Mouse (Mus musculus) neural tube, embryonic 15.5 days (tissue): Measurements from ENCODE around the gene Iqcj. TPM values are rescaled to one million over a fixed set of nuclear protein-coding genes. Genes with fewer than 3 reads are reported as not detected.
A peak's percentile ranks its signal among the peaks of the same experiment; 100 is the strongest.

Source experiments
- ATAC-seq: fragments of 200-750 bp; cut with Nextera tagmentation; 2 replicates; pipeline ENCODE4 v1.8.0; 2017; ENCODE audit warnings: mild to moderate bottlenecking, moderate TSS enrichment, moderate library complexity; ENCODE audit not compliant: low FRiP score
- H3K27ac ChIP-seq: fragments of 300-500 bp; sonication (generic); replicated peaks from 2 replicates; pipeline ENCODE4 v1.5.1; 2015; ENCODE audit warnings: mild to moderate bottlenecking, inconsistent platforms
- H3K27me3 ChIP-seq: fragments of 300-500 bp; sonication (generic); replicated peaks from 2 replicates; pipeline ENCODE4 v1.6.1; 2015; ENCODE audit warnings: inconsistent platforms
- H3K36me3 ChIP-seq: fragments of 300-500 bp; sonication (generic); 2 replicates; pipeline ENCODE4 v1.6.1; 2015; ENCODE audit warnings: inconsistent platforms
- H3K4me1 ChIP-seq: fragments of 300-500 bp; sonication (generic); 2 replicates; pipeline ENCODE4 v1.6.1; 2015; ENCODE audit warnings: inconsistent platforms
- H3K4me2 ChIP-seq: fragments of 300-500 bp; sonication (generic); 2 replicates; pipeline ENCODE4 v1.6.1; 2015; ENCODE audit warnings: inconsistent platforms, mild to moderate bottlenecking, moderate library complexity
- H3K4me3 ChIP-seq: fragments of 300-500 bp; sonication (generic); replicated peaks from 2 replicates; pipeline ENCODE4 v1.5.1; 2015; ENCODE audit warnings: mild to moderate bottlenecking, inconsistent platforms
- H3K9ac ChIP-seq: fragments of 300-500 bp; sonication (generic); replicated peaks from 2 replicates; pipeline ENCODE4 v1.6.1; 2015; ENCODE audit warnings: mild to moderate bottlenecking, inconsistent platforms
- H3K9me3 ChIP-seq: fragments of 300-500 bp; sonication (generic); replicated peaks from 2 replicates; pipeline ENCODE4 v1.6.1; 2016; ENCODE audit warnings: inconsistent platforms
- WGBS: fragments of 180-500 bp; shearing (Covaris S2); methylation state at CpG from one replicate; pipeline ENCODE4 v1.1.7; 2015; ENCODE audit warnings: mixed read lengths; 5-methylcytosine and 5-hydroxymethylcytosine counted together
- polyA plus RNA-seq: library from polyadenylated mRNA; unstranded; fragments of >200 nt; fragmentation: Nextera tagmentation; extraction: Ambion mirVana; gene quantifications from 2 replicates; pipeline ENCODE4 v1.2.1, GENCODE M21; 2015

Iqcj gene
- polyA plus RNA-seq = 0.57 and 0.93 TPM in 2 replicates

- peak; percentile 67 for ATAC-seq
- Histone ChIP-seq H3K9ac (peak within 1 kb of the TSS; percentile 27), H3K4me1 (peaks cover 18% of the 10 kb centered on the region), H3K27ac (peak within 1 kb of the TSS; percentile 71), H3K36me3 (no peaks in the 10 kb centered on the region), H3K4me3 (peak within 1 kb of the TSS; percentile 37), H3K27me3 (no peaks in the 10 kb centered on the region), H3K9me3 (no peaks in the 10 kb centered on the region), H3K4me2 (peak within 1 kb of the TSS; percentile 56)
- WGBS = 16% methylated on average over 15 of the region's 15 CpGs
Observed at GRCm38 (mm10) chr3:67892026-67892705, at the start of gene Iqcj, which contains the start of gene Iqschfp. Iqcj (plus strand) TSS chr3:67892220. Iqschfp (plus strand) TSS chr3:67892232.

DNA sequence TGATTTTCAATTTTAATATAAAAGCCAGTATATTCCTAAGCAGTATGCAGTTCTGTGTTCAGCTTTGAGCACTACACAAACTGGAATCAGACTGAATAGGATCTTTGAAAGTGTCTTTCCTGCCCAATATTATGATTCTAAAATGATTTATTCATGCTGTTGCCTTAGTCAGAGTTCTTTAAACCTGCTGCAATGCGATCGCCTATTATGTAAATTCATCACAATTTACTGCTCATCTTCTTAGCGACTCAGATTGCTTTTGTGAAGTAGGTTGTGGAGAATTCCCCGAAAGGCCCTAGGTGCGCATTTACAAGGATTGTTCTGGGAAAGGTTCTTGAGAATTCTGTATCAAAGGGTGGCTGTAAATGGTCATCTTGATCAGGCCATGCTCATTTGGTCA is 39.6 kb upstream of the Iqcj start:
- 79% methylated on average over 5 of the region's 5 CpGs for WGBS
- H3K9ac ChIP-seq = no peak overlapping the region
- no peaks in the 10 kb centered on the region for H3K27me3 ChIP-seq
- no peaks in the 10 kb centered on the region for H3K4me1 ChIP-seq
- H3K4me2 ChIP-seq = no peak overlapping the region
- no peak overlapping the region for H3K27ac ChIP-seq
- H3K36me3 ChIP-seq = no peaks in the 10 kb centered on the region
- no peak for ATAC-seq
- H3K4me3 ChIP-seq = no peak overlapping the region
- H3K9me3 ChIP-seq = no peaks in the 10 kb centered on the region

DNA sequence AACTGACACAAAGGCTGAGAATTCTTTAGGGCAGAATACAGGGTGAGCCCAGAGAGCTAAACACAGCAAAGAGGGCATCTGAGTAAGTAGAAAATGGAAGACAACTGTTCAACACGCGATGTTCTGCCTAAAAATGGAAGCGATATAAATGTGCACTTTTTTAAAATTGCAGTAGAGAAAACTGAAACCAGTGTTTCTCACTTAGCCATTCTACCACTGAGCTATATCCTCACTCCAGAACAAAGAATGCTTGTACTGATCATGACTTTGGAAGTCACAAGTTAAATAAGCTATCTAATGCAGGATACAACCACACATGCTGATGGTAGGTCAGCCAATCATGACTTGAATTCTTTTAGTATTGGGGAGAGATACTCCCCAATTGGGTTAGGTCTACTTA is 30.5 kb upstream of the Iqcj start:
- H3K4me1 ChIP-seq = no peaks in the 10 kb centered on the region
- ATAC-seq = no peak
- no peaks in the 10 kb centered on the region for H3K36me3 ChIP-seq
- no peaks in the 10 kb centered on the region for H3K27me3 ChIP-seq
- H3K4me2 ChIP-seq = no peak overlapping the region
- no peak overlapping the region for H3K4me3 ChIP-seq
- H3K9ac ChIP-seq = no peak overlapping the region
- 90% methylated on average over 3 of the region's 3 CpGs for WGBS
- no peak overlapping the region for H3K27ac ChIP-seq
- H3K9me3 ChIP-seq = no peaks in the 10 kb centered on the region

DNA sequence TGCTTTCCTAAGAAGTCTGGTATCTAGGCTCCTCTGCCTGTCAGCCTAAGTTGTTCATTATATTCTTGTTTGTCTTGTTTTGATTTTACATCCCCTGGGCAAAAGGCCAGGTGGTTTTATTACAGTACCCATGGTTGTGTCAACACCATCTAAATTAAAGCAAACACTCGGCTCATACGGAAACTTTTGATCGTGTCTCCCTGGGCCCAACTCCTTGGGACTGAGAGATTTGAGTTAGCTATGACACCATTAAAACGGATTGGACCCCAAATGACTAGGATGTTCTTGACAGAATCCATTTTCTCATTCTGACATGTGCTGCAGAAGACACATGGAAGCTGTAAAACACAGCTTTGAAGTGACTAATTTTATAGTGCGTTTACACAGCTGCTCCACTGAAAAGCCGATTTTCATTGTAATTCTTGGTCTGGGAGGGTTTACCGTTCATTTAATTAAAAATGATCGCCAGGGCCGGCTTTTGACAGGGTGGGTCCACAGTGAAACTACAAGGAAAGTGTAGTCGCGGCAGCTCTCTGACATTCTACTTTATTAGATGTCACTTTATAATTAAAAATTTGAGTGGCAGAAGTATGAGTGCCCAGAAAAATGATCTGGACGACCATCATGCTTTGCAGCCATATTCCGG is 24.5 kb upstream of the Iqcj start:
- H3K4me2 ChIP-seq = no peak overlapping the region
- H3K9ac ChIP-seq = no peak overlapping the region
- H3K9me3 ChIP-seq = no peaks in the 10 kb centered on the region
- no peaks in the 10 kb centered on the region for H3K36me3 ChIP-seq
- no peaks in the 10 kb centered on the region for H3K27me3 ChIP-seq
- WGBS = 56% methylated on average over 13 of the region's 13 CpGs
- no peak for ATAC-seq
- H3K4me3 ChIP-seq = no peak overlapping the region
- H3K27ac ChIP-seq = no peak overlapping the region
- H3K4me1 ChIP-seq = no peaks in the 10 kb centered on the region

- no peaks in the 10 kb centered on the region for H3K9me3 ChIP-seq
- H3K4me3 ChIP-seq = no peak overlapping the region
- no peak for ATAC-seq
- H3K4me1 ChIP-seq = no peaks in the 10 kb centered on the region
- H3K36me3 ChIP-seq = no peaks in the 10 kb centered on the region
- H3K9ac ChIP-seq = no peak overlapping the region
- H3K27ac ChIP-seq = no peak overlapping the region
- no peaks in the 10 kb centered on the region for H3K27me3 ChIP-seq
- H3K4me2 ChIP-seq = no peak overlapping the region
- WGBS = 74% methylated on average over 1 of the region's 1 CpGs
Observed at GRCm38 (mm10) chr3:67869424-67869823, 22.6 kb upstream of the Iqcj start.

DNA sequence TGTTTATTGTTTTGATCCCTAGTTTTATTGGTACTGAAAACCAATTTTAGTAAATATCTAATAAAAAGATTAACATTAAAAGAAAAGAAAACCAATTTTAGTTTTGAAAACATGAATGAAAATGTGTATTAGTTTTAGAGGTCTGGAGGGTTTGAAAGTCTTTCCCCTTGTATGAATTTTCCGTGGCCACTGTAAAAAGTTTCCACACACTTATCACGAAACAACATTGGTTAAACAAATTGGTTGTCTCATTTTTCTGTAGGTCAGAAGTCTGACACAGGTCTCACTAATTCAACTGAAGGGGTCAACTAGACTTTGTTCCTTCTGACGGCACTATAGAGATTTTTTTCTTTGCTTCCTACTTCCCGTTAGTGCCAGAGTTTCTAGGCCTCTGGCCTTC is 14.8 kb upstream of the Iqcj start:
- no peaks in the 10 kb centered on the region for H3K9me3 ChIP-seq
- 87% methylated on average over 4 of the region's 4 CpGs for whole genome bisulfite sequencing
- H3K4me2 ChIP-seq = no peak overlapping the region
- ATAC-seq = no peak
- H3K4me3 ChIP-seq = no peak overlapping the region
- no peak overlapping the region for H3K27ac ChIP-seq
- H3K27me3 ChIP-seq = no peaks in the 10 kb centered on the region
- H3K36me3 ChIP-seq = no peaks in the 10 kb centered on the region
- no peak overlapping the region for H3K9ac ChIP-seq
- H3K4me1 ChIP-seq = no peaks in the 10 kb centered on the region

- Histone ChIP-seq H3K27ac (no peak overlapping the region), H3K9ac (no peak overlapping the region), H3K27me3 (no peaks in the 10 kb centered on the region), H3K4me3 (no peak overlapping the region), H3K4me2 (no peak overlapping the region), H3K4me1 (no peaks in the 10 kb centered on the region; the same call in 1 of the 2 replicates), H3K36me3 (no peaks in the 10 kb centered on the region), H3K9me3 (no peaks in the 10 kb centered on the region)
- 50% methylated on average over 3 of the region's 3 CpGs for WGBS
- no peak for ATAC-seq
Observed at GRCm38 (mm10) chr3:67884335-67884734, 7.7 kb upstream of the Iqcj start.

GRCm38 (mm10) chr3:67886176-67886575 is 5.8 kb upstream of the Iqcj start:
- Histone ChIP-seq H3K9ac (no peak overlapping the region), H3K4me3 (no peak overlapping the region), H3K4me2 (no peak overlapping the region), H3K27me3 (no peaks in the 10 kb centered on the region), H3K36me3 (no peaks in the 10 kb centered on the region), H3K27ac (no peak overlapping the region), H3K4me1 (peaks cover 3% of the 10 kb centered on the region; the same call in 1 of the 2 replicates), H3K9me3 (no peaks in the 10 kb centered on the region)
- ATAC-seq = no peak
- 69% methylated on average over 1 of the region's 1 CpGs for WGBS

DNA sequence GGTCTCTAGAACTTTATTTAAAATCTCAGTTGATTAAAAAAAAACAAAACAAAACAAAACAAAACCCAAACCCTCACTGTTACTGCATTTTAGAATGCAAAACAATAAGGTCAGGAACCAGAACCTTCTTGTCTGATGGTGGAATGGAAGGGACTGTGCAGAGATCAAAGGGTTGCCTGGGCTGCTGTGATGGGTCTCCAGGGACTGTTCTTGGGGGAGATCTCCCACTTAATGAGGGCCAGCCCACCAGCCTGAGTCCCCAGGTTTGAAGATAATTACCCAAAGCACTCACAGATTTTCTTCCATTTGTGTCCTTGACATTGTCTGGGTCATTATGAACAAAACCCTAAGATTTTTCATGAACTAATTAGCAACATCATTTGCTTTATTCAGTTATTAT is 4.8 kb upstream of the Iqcj start:
- H3K9me3 ChIP-seq = no peaks in the 10 kb centered on the region
- H3K9ac ChIP-seq = no peak overlapping the region
- no peaks in the 10 kb centered on the region for H3K36me3 ChIP-seq
- H3K27me3 ChIP-seq = no peaks in the 10 kb centered on the region
- no peak for ATAC-seq
- H3K4me3 ChIP-seq = no peak overlapping the region
- no peak overlapping the region for H3K27ac ChIP-seq
- H3K4me1 ChIP-seq = peaks cover 12% of the 10 kb centered on the region
- no peak overlapping the region for H3K4me2 ChIP-seq

- peak; percentile 72 for ATAC-seq
- H3K27ac ChIP-seq = peak overlapping the region; percentile 58
- peaks cover 18% of the 10 kb centered on the region for H3K4me1 ChIP-seq
- H3K27me3 ChIP-seq = no peaks in the 10 kb centered on the region
- peak overlapping the region; percentile 37 for H3K4me3 ChIP-seq
- H3K9me3 ChIP-seq = no peaks in the 10 kb centered on the region
- WGBS = 39% methylated on average over 10 of the region's 10 CpGs
- H3K36me3 ChIP-seq = no peaks in the 10 kb centered on the region
- peak overlapping the region; percentile 56 for H3K4me2 ChIP-seq
- H3K9ac ChIP-seq = peak overlapping the region; percentile 27; the same call in 1 of the 2 replicates
Observed at GRCm38 (mm10) chr3:67892768-67893167, 748 bp downstream of the Iqcj start.

GRCm38 (mm10) chr3:67902517-67902916 is 10.5 kb downstream of the Iqcj start:
- Histone ChIP-seq H3K9me3 (no peaks in the 10 kb centered on the region), H3K27me3 (no peaks in the 10 kb centered on the region), H3K9ac (no peak overlapping the region), H3K36me3 (no peaks in the 10 kb centered on the region), H3K4me3 (no peak overlapping the region), H3K27ac (no peak overlapping the region), H3K4me1 (no peaks in the 10 kb centered on the region), H3K4me2 (no peak overlapping the region)
- ATAC-seq = no peak
- WGBS = 90% methylated on average over 4 of the region's 4 CpGs

GRCm38 (mm10) chr3:67908586-67908985 is 16.6 kb downstream of the Iqcj start:
- Histone ChIP-seq H3K27ac (no peak overlapping the region), H3K9me3 (no peaks in the 10 kb centered on the region)

More at GRCm38 (mm10) chr3:67908586-67908985, 16.6 kb downstream of the Iqcj start:
- no peak for ATAC-seq
- H3K9ac ChIP-seq = no peak overlapping the region
- H3K4me3 ChIP-seq = no peak overlapping the region
- 84% methylated on average over 2 of the region's 2 CpGs for WGBS
- no peaks in the 10 kb centered on the region for H3K27me3 ChIP-seq
- H3K4me2 ChIP-seq = no peak overlapping the region
- no peaks in the 10 kb centered on the region for H3K4me1 ChIP-seq
- no peaks in the 10 kb centered on the region for H3K36me3 ChIP-seq
